Mouse (Mus musculus) limb, embryonic 12.5 days (tissue): ENCODE measurements around the gene Fbxo33. TPM values are rescaled to one million over a fixed set of nuclear protein-coding genes. Genes with fewer than 3 reads are reported as not detected.
"Not testable (repeated sequence)": the region's sequence is repeated elsewhere in the genome, so short reads cannot be mapped to it uniquely, and the experiment has no call there.

Experiments
- ATAC-seq: fragments of 200-750 bp; cut with Nextera tagmentation; 2 replicates; pipeline ENCODE4 v1.8.0; 2017; ENCODE audit warnings: low read depth, moderate TSS enrichment; ENCODE audit not compliant: insufficient number of reproducible peaks, insufficient read depth, low FRiP score, low TSS enrichment
- H3K27ac ChIP-seq: fragments of 300-500 bp; sonication (generic); 2 replicates; pipeline ENCODE4 v1.5.1; 2016; ENCODE audit warnings: mild to moderate bottlenecking, moderate library complexity
- H3K27me3 ChIP-seq: fragments of 300-500 bp; sonication (generic); 2 replicates; pipeline ENCODE4 v1.6.1; 2016; ENCODE audit warnings: mild to moderate bottlenecking, moderate library complexity
- H3K36me3 ChIP-seq: fragments of 300-500 bp; sonication (generic); 2 replicates; pipeline ENCODE4 v1.6.1; 2016; ENCODE audit warnings: mild to moderate bottlenecking, moderate library complexity
- H3K4me1 ChIP-seq: fragments of 300-500 bp; sonication (generic); replicated peaks from 2 replicates; pipeline ENCODE4 v1.6.1; 2016
- H3K4me2 ChIP-seq: fragments of 300-500 bp; sonication (generic); 2 replicates; pipeline ENCODE4 v1.6.1; 2016; ENCODE audit warnings: mild to moderate bottlenecking, moderate library complexity
- H3K4me3 ChIP-seq: fragments of 300-500 bp; sonication (generic); replicated peaks from 2 replicates; pipeline ENCODE4 v1.5.1; 2016; ENCODE audit warnings: mild to moderate bottlenecking
- H3K9ac ChIP-seq: fragments of 300-500 bp; sonication (generic); replicated peaks from 2 replicates; pipeline ENCODE4 v1.6.1; 2016; ENCODE audit warnings: mild to moderate bottlenecking, moderate library complexity
- H3K9me3 ChIP-seq: fragments of 300-500 bp; sonication (generic); 2 replicates; pipeline ENCODE4 v1.6.1; 2016; ENCODE audit warnings: mild to moderate bottlenecking, moderate library complexity
- WGBS: fragments of 180-500 bp; shearing (Covaris S2); methylation state at CpG from one replicate; pipeline ENCODE4 v1.1.7; 2016; 5-methylcytosine and 5-hydroxymethylcytosine counted together
- polyA plus RNA-seq: library from polyadenylated mRNA; unstranded; fragments of >200 nt; fragmentation: Nextera tagmentation; extraction: Ambion mirVana; gene quantifications from 2 replicates; pipeline ENCODE4 v1.2.1, GENCODE M21; 2016

Gene Fbxo33
- 11.2 and 12.1 TPM in 2 replicates for polyA plus RNA-seq

DNA sequence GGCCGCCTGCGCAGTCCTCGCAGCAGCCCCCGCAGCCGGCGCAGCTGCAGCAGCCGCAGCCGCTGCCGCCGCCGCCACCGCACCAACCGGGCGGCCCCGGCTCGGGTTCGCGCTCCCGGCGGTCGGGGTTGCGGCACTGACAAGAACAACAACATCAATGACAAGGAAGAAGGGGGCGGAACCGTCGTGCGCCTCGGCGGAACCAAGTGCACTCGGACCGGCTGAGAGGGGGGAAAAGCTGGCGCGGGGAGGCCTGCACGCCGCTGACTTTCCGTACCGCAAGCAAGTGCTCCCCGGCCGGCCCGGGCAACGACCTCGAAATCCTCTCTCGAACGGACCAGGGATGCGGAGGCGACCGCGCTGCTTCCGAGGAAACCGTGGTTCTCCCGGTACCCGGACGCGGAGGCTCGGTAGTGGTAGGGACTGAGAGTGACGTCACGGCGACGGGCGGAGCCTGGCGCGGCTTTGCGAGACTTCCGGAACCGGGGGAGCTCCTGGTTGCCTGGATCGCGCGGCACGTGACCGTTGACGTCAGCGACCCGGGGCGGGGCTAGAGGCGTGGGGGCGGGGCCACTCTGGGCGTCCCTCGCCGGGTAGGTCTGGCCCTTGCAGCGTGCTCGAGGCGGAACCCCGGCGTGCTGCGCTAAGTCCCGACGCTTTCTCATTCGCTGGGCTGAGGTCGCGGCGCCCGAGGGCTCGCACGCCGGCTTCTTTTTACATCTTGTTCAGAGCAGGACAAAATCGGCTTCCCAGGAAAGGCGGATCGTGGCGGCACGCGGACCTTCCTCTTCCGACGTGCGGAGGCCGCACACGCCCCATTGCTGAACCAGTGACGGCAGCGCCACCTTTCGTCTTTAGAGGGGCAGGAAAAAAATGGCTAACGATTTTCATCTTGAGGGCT is at the start of gene Fbxo33:
Fbxo33 (minus strand) TSS at position 401 of the 901 bp plus-strand sequence.
- peak; percentile 97 for ATAC-seq
- H3K9me3 ChIP-seq = no peaks in the 10 kb centered on the region

GRCm38 (mm10) chr12:59265942-59266231 is 46.4 kb upstream of the Fbxo33 start:
- ATAC-seq = no peak
- Histone ChIP-seq H3K27me3 (no peaks in the 10 kb centered on the region), H3K4me1 (no peaks in the 10 kb centered on the region), H3K27ac (no peak overlapping the region), H3K9ac (no peak overlapping the region), H3K4me2 (peak overlapping the region; percentile 21; the same call in 1 of the 2 replicates), H3K9me3 (no peaks in the 10 kb centered on the region), H3K36me3 (no peaks in the 10 kb centered on the region), H3K4me3 (no peak overlapping the region)
- 77% methylated on average over 4 of the region's 4 CpGs for WGBS

More for the DNA sequence above, at the start of gene Fbxo33:
- Histone ChIP-seq H3K27ac (peak within 1 kb of the TSS; percentile 96), H3K27me3 (no peaks in the 10 kb centered on the region), H3K4me1 (peaks cover 13% of the 10 kb centered on the region), H3K4me3 (peak within 1 kb of the TSS; percentile 92), H3K36me3 (no peaks in the 10 kb centered on the region), H3K9ac (peak within 1 kb of the TSS; percentile 83), H3K4me2 (peak within 1 kb of the TSS; percentile 92)
- under 1% methylated on average over 105 of the region's 109 CpGs for WGBS

DNA sequence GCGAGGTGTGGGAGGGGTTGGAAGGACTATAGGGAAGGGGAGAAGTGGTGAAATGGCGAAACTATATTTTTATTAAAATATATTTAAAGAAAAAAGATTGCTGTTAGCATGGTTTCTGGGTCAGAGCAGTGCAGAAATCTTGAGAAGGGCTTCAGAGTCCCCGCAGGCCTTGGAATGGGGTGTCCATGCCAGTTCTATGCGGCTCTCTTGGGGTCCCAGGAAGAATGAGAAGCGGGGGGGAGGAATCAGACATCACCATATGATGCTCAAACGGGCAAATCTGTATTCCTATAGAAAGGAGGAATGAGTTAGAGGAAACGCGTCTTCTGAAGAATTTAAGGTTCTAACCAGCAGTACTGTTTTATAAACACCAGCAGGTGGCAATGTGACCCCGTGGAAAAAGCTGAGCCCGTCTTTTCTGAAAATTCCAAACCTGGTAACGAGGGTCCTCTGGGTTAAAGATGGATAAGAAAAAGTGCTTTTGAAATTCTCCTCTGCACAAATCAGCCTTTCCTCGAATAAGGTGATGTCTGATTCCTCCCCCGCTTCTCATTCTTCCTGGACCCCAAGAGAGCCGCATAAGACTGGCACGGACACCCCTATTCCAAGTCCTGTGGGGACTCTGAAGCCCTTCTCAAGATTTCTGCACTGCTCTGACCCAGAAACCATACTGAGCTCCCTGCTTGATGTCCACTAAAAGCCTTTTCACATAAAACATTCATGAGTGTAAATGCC is 45.8 kb upstream of the Fbxo33 start:
- Histone ChIP-seq H3K4me1 (no peaks in the 10 kb centered on the region), H3K36me3 (no peaks in the 10 kb centered on the region), H3K4me3 (no peak overlapping the region), H3K4me2 (peak overlapping the region; percentile 21; the same call in 1 of the 2 replicates), H3K27me3 (no peaks in the 10 kb centered on the region), H3K9me3 (no peaks in the 10 kb centered on the region), H3K9ac (no peak overlapping the region), H3K27ac (no peak overlapping the region)
- no peak for ATAC-seq
- 38% methylated on average over 15 of the region's 15 CpGs for WGBS

DNA sequence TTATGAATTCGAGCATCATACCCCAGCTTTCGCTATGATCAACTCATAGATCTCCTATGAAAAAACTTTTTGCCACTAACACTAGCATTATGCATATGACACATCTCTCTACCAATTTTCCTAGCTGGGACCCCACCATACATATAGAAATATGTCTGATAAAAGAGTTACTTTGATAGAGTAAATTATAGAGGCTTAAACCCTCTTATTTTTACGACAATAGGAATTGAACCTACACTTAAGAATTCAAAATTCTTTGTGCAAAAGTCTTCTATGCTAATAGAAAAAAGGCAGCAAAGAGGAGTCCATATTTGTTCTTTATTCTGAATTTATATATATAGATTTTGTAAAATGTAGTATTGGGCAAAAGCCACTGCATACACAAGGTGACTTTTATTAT is 43.3 kb upstream of the Fbxo33 start:
- Histone ChIP-seq H3K4me1 (no peaks in the 10 kb centered on the region), H3K4me2 (no peak overlapping the region), H3K9me3 (no peaks in the 10 kb centered on the region), H3K4me3 (no peak overlapping the region), H3K27me3 (no peaks in the 10 kb centered on the region), H3K9ac (no peak overlapping the region), H3K36me3 (no peaks in the 10 kb centered on the region), H3K27ac (no peak overlapping the region)
- ATAC-seq = no peak
- WGBS = 88% methylated on average over 3 of the region's 3 CpGs

- Histone ChIP-seq H3K9me3 (no peaks in the 10 kb centered on the region), H3K4me2 (no peak overlapping the region), H3K9ac (no peak overlapping the region), H3K27ac (no peak overlapping the region), H3K36me3 (no peaks in the 10 kb centered on the region), H3K4me1 (no peaks in the 10 kb centered on the region), H3K4me3 (no peak overlapping the region), H3K27me3 (no peaks in the 10 kb centered on the region)
- no peak for ATAC-seq
- 77% methylated on average over 2 of the region's 2 CpGs for WGBS
These were observed 41.3 kb upstream of the Fbxo33 start for GRCm38 (mm10) chr12:59260798-59261197.

- Histone ChIP-seq H3K4me1 (no peaks in the 10 kb centered on the region), H3K9ac (no peak overlapping the region), H3K27ac (no peak overlapping the region), H3K4me2 (no peak overlapping the region), H3K36me3 (no peaks in the 10 kb centered on the region), H3K27me3 (no peaks in the 10 kb centered on the region), H3K4me3 (no peak overlapping the region), H3K9me3 (no peaks in the 10 kb centered on the region)
- ATAC-seq = no peak
These were observed 40.8 kb upstream of the Fbxo33 start for GRCm38 (mm10) chr12:59260362-59260761.

- Histone ChIP-seq H3K9me3 (no peaks in the 10 kb centered on the region), H3K4me1 (no peaks in the 10 kb centered on the region), H3K36me3 (no peaks in the 10 kb centered on the region), H3K27me3 (no peaks in the 10 kb centered on the region), H3K27ac (no peak overlapping the region), H3K9ac (no peak overlapping the region), H3K4me2 (no peak overlapping the region), H3K4me3 (no peak overlapping the region)
- no peak for ATAC-seq
- 92% methylated on average over 5 of the region's 5 CpGs for WGBS
These were observed 39.5 kb upstream of the Fbxo33 start for GRCm38 (mm10) chr12:59259015-59259414.

DNA sequence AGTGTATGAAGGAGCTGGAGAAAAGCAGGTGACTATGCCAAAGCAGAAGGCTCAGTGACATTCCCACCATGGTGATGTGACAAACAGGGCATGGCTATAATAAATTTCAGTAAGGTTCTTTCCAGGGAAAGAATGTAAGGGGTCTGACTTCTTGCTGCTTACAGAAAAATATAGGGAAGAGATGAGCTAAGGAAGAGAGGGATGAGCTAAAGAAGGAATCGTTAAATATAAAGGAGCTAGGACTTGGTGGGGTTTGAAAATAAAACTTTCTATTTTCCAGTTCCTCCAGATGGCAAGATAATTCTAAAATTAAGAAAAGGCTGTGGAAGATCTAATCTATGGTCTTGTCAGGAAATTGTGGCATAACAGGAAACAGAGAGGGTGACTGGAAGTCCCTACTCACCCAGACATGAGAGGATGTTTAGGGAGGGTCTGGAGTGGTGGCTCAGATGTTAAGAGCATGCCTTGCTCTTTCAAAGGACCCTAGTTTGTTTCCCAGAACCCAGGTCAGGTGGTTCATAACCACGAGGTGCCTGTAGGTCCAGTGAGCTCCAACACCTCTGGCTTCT is 30.8 kb upstream of the Fbxo33 start:
- no peak overlapping the region for H3K27ac ChIP-seq
- no peak overlapping the region for H3K4me2 ChIP-seq
- no peak overlapping the region for H3K9ac ChIP-seq
- no peaks in the 10 kb centered on the region for H3K4me1 ChIP-seq
- H3K27me3 ChIP-seq = no peaks in the 10 kb centered on the region
- no peaks in the 10 kb centered on the region for H3K9me3 ChIP-seq
- H3K36me3 ChIP-seq = no peaks in the 10 kb centered on the region
- H3K4me3 ChIP-seq = no peak overlapping the region
- no peak for ATAC-seq
- 78% methylated on average over 2 of the region's 2 CpGs for WGBS

DNA sequence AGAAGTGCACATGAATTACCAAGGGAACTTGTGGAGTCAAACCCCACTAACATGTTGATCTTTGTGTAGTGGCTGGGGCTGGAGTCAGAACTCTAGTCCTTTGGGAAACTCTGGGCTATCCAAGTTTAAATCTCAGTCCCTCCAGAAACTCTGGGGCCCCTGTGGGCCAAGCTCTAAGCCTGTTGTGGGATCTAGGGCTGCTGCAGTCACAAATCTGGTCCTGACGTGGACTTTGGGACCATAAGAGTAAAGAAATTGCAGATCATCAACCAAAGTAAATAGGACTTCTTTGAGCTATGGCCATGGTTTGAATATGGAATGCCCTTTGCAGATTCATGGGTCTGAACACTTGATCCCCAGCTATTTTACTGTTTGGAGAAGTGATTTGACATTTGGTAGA is 29.4 kb upstream of the Fbxo33 start:
- WGBS = 59% methylated on average over 1 of the region's 1 CpGs
- Histone ChIP-seq H3K4me2 (no peak overlapping the region), H3K9me3 (no peaks in the 10 kb centered on the region), H3K27ac (no peak overlapping the region), H3K9ac (no peak overlapping the region), H3K4me1 (no peaks in the 10 kb centered on the region), H3K27me3 (no peaks in the 10 kb centered on the region), H3K36me3 (no peaks in the 10 kb centered on the region), H3K4me3 (no peak overlapping the region)
- ATAC-seq = no peak

- H3K36me3 ChIP-seq, H3K27me3 ChIP-seq, ATAC-seq, H3K4me1 ChIP-seq, H3K4me2 ChIP-seq, H3K9me3 ChIP-seq, H3K27ac ChIP-seq, H3K4me3 ChIP-seq, H3K9ac ChIP-seq: not testable (repeated sequence)
- 90% methylated on average over 8 of the region's 8 CpGs for WGBS
These were observed 21.5 kb upstream of the Fbxo33 start for GRCm38 (mm10) chr12:59241031-59241430.

DNA sequence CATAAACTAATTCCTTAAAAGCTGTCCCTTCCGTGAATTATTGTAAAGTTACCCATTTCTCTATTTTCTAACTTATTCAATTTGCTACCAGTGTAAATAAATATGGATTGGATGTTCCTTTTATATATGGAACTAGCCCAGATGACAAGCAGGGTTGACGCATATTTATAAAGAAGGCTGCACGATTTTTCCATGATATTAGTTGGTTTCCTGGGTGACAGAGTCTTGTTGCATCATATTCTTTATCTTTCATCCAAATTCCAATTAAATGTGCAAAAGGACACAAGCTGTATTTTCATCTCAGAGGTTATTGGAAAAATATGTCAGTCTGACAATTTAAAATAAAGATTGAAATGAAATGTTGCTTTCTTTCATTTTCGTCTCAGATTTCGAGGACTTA is 18.9 kb upstream of the Fbxo33 start:
- Histone ChIP-seq H3K4me1 (no peaks in the 10 kb centered on the region), H3K27me3 (no peaks in the 10 kb centered on the region), H3K4me2 (no peak overlapping the region), H3K9ac (no peak overlapping the region), H3K9me3 (no peaks in the 10 kb centered on the region), H3K4me3 (no peak overlapping the region), H3K27ac (no peak overlapping the region), H3K36me3 (no peaks in the 10 kb centered on the region)
- no peak for ATAC-seq
- 88% methylated on average over 5 of the region's 5 CpGs for WGBS
